Mouse (Mus musculus): ENCODE results near the gene Myo7a. TPM values are rescaled to one million over a fixed set of nuclear protein-coding genes. Genes with fewer than 3 reads are reported as not detected.

Gene Myo7a
- polyA plus RNA-seq, 1 experiment = 28.1 TPM

GRCm38 (mm10) chr7:98104481-98105435 is 14.6 kb downstream of the Myo7a start:
- no peak for DNase-seq (ENCODE audit: low read depth in 1 of 2, low spot score in 2 of 2)
- no peaks in the 10 kb centered on the region for H3K36me3 ChIP-seq (ENCODE audit: control insufficient read depth, insufficient read depth, low read length)
- no peaks in the 10 kb centered on the region for H3K27me3 ChIP-seq (ENCODE audit: control insufficient read depth, insufficient read depth, low read length)
- 84% methylated on average over 16 of the region's 16 CpGs for WGBS
- TF ChIP-seq POLR2A (IDR thresholded peaks at IDR 0.05; ENCODE audit: low read depth, low read length) (no peak), CTCF (IDR thresholded peaks at IDR 0.05; ENCODE audit: extremely low read depth, insufficient read depth, insufficient read length, insufficient replicate concordance) (no peak)
- H3K27ac ChIP-seq (ENCODE audit: insufficient read depth, low read length) = 0 out of 2 replicates have a peak overlapping the region, but pooled peaks have one; percentile 24
- no peak overlapping the region for H3K4me3 ChIP-seq (ENCODE audit: extremely low read depth, insufficient read depth, insufficient read length)
- H3K4me1 ChIP-seq (ENCODE audit: control insufficient read depth, insufficient read depth, insufficient read length) = peaks cover 5% of the 10 kb centered on the region; the same call in 1 of the 2 replicates

- peaks cover 5% of the 10 kb centered on the region; the same call in 1 of the 2 replicates for H3K4me1 ChIP-seq (ENCODE audit: control insufficient read depth, insufficient read depth, insufficient read length)
- TF ChIP-seq POLR2A (IDR thresholded peaks at IDR 0.05; ENCODE audit: low read depth, low read length) (no peak), CTCF (IDR thresholded peaks at IDR 0.05; ENCODE audit: extremely low read depth, insufficient read depth, insufficient read length, insufficient replicate concordance) (no peak)
- H3K27me3 ChIP-seq (ENCODE audit: control insufficient read depth, insufficient read depth, low read length) = no peaks in the 10 kb centered on the region
- no peak overlapping the region for H3K4me3 ChIP-seq (ENCODE audit: extremely low read depth, insufficient read depth, insufficient read length)
- H3K27ac ChIP-seq (ENCODE audit: insufficient read depth, low read length) = no peak overlapping the region
- no peaks in the 10 kb centered on the region for H3K36me3 ChIP-seq (ENCODE audit: control insufficient read depth, insufficient read depth, low read length)
- WGBS = 88% methylated on average over 5 of the region's 5 CpGs
- no peak for DNase-seq (ENCODE audit: low read depth in 1 of 2, low spot score in 2 of 2)
Measured at GRCm38 (mm10) chr7:98103942-98104292, 15.4 kb downstream of the Myo7a start.

GRCm38 (mm10) chr7:98103002-98103941 is 16.1 kb downstream of the Myo7a start:
- WGBS = 22% methylated on average over 17 of the region's 26 CpGs
- Histone ChIP-seq H3K4me1 (ENCODE audit: control insufficient read depth, insufficient read depth, insufficient read length) (peaks cover 5% of the 10 kb centered on the region; the same call in 1 of the 2 replicates), H3K4me3 (ENCODE audit: extremely low read depth, insufficient read depth, insufficient read length) (peak overlapping the region; percentile 45; the same call in 1 of the 2 replicates), H3K36me3 (ENCODE audit: control insufficient read depth, insufficient read depth, low read length) (no peaks in the 10 kb centered on the region), H3K27ac (ENCODE audit: insufficient read depth, low read length) (peak overlapping the region; percentile 18; the same call in 1 of the 2 replicates), H3K27me3 (ENCODE audit: control insufficient read depth, insufficient read depth, low read length) (no peaks in the 10 kb centered on the region)
- TF ChIP-seq CTCF (IDR thresholded peaks at IDR 0.05; ENCODE audit: extremely low read depth, insufficient read depth, insufficient read length, insufficient replicate concordance) = peak; percentile 54; the same call in 1 of the 2 replicates
- no peak for TF ChIP-seq POLR2A (IDR thresholded peaks at IDR 0.05; ENCODE audit: low read depth, low read length)
- DNase-seq (ENCODE audit: low read depth in 1 of 2, low spot score in 2 of 2) = peak; percentile 47 to 48

GRCm38 (mm10) chr7:98102488-98102887 is 16.8 kb downstream of the Myo7a start:
- Histone ChIP-seq H3K4me3 (ENCODE audit: extremely low read depth, insufficient read depth, insufficient read length) (no peak overlapping the region), H3K27me3 (ENCODE audit: control insufficient read depth, insufficient read depth, low read length) (no peaks in the 10 kb centered on the region), H3K27ac (ENCODE audit: insufficient read depth, low read length) (no peak overlapping the region), H3K4me1 (ENCODE audit: control insufficient read depth, insufficient read depth, insufficient read length) (peaks cover 5% of the 10 kb centered on the region; the same call in 1 of the 2 replicates), H3K36me3 (ENCODE audit: control insufficient read depth, insufficient read depth, low read length) (no peaks in the 10 kb centered on the region)
- no peak for DNase-seq (ENCODE audit: low read depth in 1 of 2, low spot score in 2 of 2)
- 96% methylated on average over 11 of the region's 11 CpGs for WGBS
- no peak for TF ChIP-seq POLR2A (IDR thresholded peaks at IDR 0.05; ENCODE audit: low read depth, low read length)
- no peak for TF ChIP-seq CTCF (IDR thresholded peaks at IDR 0.05; ENCODE audit: extremely low read depth, insufficient read depth, insufficient read length, insufficient replicate concordance)

- no peak overlapping the region for H3K27ac ChIP-seq (ENCODE audit: insufficient read depth, low read length)
- H3K4me3 ChIP-seq (ENCODE audit: extremely low read depth, insufficient read depth, insufficient read length) = no peak overlapping the region
- H3K36me3 ChIP-seq (ENCODE audit: control insufficient read depth, insufficient read depth, low read length) = no peaks in the 10 kb centered on the region
- TF ChIP-seq CTCF (IDR thresholded peaks at IDR 0.05; ENCODE audit: extremely low read depth, insufficient read depth, insufficient read length, insufficient replicate concordance) (no peak), POLR2A (IDR thresholded peaks at IDR 0.05; ENCODE audit: low read depth, low read length) (no peak)
- no peaks in the 10 kb centered on the region for H3K27me3 ChIP-seq (ENCODE audit: control insufficient read depth, insufficient read depth, low read length)
- 92% methylated on average over 8 of the region's 8 CpGs for WGBS
- H3K4me1 ChIP-seq (ENCODE audit: control insufficient read depth, insufficient read depth, insufficient read length) = no peaks in the 10 kb centered on the region
- DNase-seq (ENCODE audit: low read depth in 1 of 2, low spot score in 2 of 2) = no peak
Measured at GRCm38 (mm10) chr7:98097557-98097956, 21.8 kb downstream of the Myo7a start.

GRCm38 (mm10) chr7:98095852-98096251 is 23.5 kb downstream of the Myo7a start:
- DNase-seq (ENCODE audit: low read depth in 1 of 2, low spot score in 2 of 2) = no peak
- H3K4me3 ChIP-seq (ENCODE audit: extremely low read depth, insufficient read depth, insufficient read length) = no peak overlapping the region
- TF ChIP-seq CTCF (IDR thresholded peaks at IDR 0.05; ENCODE audit: extremely low read depth, insufficient read depth, insufficient read length, insufficient replicate concordance) (no peak), POLR2A (IDR thresholded peaks at IDR 0.05; ENCODE audit: low read depth, low read length) (no peak)
- H3K27ac ChIP-seq (ENCODE audit: insufficient read depth, low read length) = no peak overlapping the region
- no peaks in the 10 kb centered on the region for H3K4me1 ChIP-seq (ENCODE audit: control insufficient read depth, insufficient read depth, insufficient read length)
- WGBS = 88% methylated on average over 4 of the region's 4 CpGs
- no peaks in the 10 kb centered on the region for H3K27me3 ChIP-seq (ENCODE audit: control insufficient read depth, insufficient read depth, low read length)
- no peaks in the 10 kb centered on the region for H3K36me3 ChIP-seq (ENCODE audit: control insufficient read depth, insufficient read depth, low read length)

Data from spleen, adult 2 months (tissue).